Mouse (Mus musculus) liver, embryonic 16.5 days (tissue): ENCODE measurements around the gene Slc15a3. TPM values are rescaled to one million over a fixed set of nuclear protein-coding genes. Genes with fewer than 3 reads are reported as not detected.
A peak's percentile ranks its signal among the peaks of the same experiment; 100 is the strongest.

ENCODE experiments used
- ATAC-seq: fragments of 200-750 bp; cut with Nextera tagmentation; 2 replicates; pipeline ENCODE4 v1.8.0; 2017; ENCODE audit warnings: low read depth, mild to moderate bottlenecking, moderate number of reproducible peaks, moderate library complexity
- H3K27ac ChIP-seq: fragments of 300-500 bp; sonication (generic); 2 replicates; pipeline ENCODE4 v1.5.1; 2014; ENCODE audit warnings: mild to moderate bottlenecking, low read length
- H3K27me3 ChIP-seq: fragments of 300-500 bp; sonication (generic); 2 replicates; pipeline ENCODE4 v1.6.1; 2014; ENCODE audit warnings: low read depth, low read length, mixed read lengths; ENCODE audit not compliant: control insufficient read depth, insufficient read depth
- H3K36me3 ChIP-seq: fragments of 300-500 bp; sonication (generic); 2 replicates; pipeline ENCODE4 v1.6.1; 2014; ENCODE audit warnings: mild to moderate bottlenecking; ENCODE audit not compliant: control insufficient read depth, insufficient read depth
- H3K4me1 ChIP-seq: fragments of 300-500 bp; sonication (generic); 2 replicates; pipeline ENCODE4 v1.6.1; 2014; ENCODE audit warnings: low read depth, low read length, mixed read lengths; ENCODE audit not compliant: control insufficient read depth
- H3K4me2 ChIP-seq: fragments of 300-500 bp; sonication (generic); 2 replicates; pipeline ENCODE4 v1.6.1; 2014; ENCODE audit warnings: low read depth, low read length, mixed read lengths
- H3K4me3 ChIP-seq: fragments of 300-500 bp; sonication (generic); 2 replicates; pipeline ENCODE4 v1.5.1; 2014; ENCODE audit warnings: low read depth, mild to moderate bottlenecking, low read length
- H3K9ac ChIP-seq: fragments of 300-500 bp; sonication (generic); 2 replicates; pipeline ENCODE4 v1.6.1; 2014; ENCODE audit warnings: low read depth, low read length
- H3K9me3 ChIP-seq: fragments of 300-500 bp; sonication (generic); replicated peaks from 2 replicates; pipeline ENCODE4 v1.6.1; 2016; ENCODE audit warnings: low read length; ENCODE audit not compliant: control insufficient read depth
- WGBS: fragments of 180-500 bp; shearing (Covaris S2); extraction: QIAGEN DNeasy Blood & Tissue Kit; methylation state at CpG from one replicate; pipeline ENCODE4 v1.1.7; 2014; ENCODE audit not compliant: insufficient replicate concordance; 5-methylcytosine and 5-hydroxymethylcytosine counted together
- polyA plus RNA-seq: library from polyadenylated mRNA; unstranded; fragments of >200 nt; fragmentation: Nextera tagmentation; extraction: Ambion mirVana; gene quantifications from 2 replicates; pipeline ENCODE4 v1.2.1, GENCODE M21; 2015

Gene Slc15a3
- polyA plus RNA-seq, 1 experiment from 2014 or later, result 1.8 TPM

GRCm38 (mm10) chr19:10815871-10816270 lies 23.7 kb upstream of the Slc15a3 start:
- ATAC-seq, result no peak
- H3K4me3 ChIP-seq, result no peak overlapping the region
- 61% methylated on average over 6 of the region's 6 CpGs for WGBS
- no peaks in the 10 kb centered on the region for H3K27me3 ChIP-seq
- no peak overlapping the region for H3K27ac ChIP-seq
- no peaks in the 10 kb centered on the region for H3K9me3 ChIP-seq
- no peak overlapping the region for H3K4me2 ChIP-seq
- H3K4me1 ChIP-seq, result no peaks in the 10 kb centered on the region
- H3K36me3 ChIP-seq, result no peaks in the 10 kb centered on the region
- no peak overlapping the region for H3K9ac ChIP-seq

- Histone ChIP-seq H3K4me2 (no peak overlapping the region), H3K9ac (no peak overlapping the region), H3K27me3 (no peaks in the 10 kb centered on the region), H3K4me1 (no peaks in the 10 kb centered on the region), H3K9me3 (no peaks in the 10 kb centered on the region), H3K4me3 (no peak overlapping the region), H3K27ac (no peak overlapping the region), H3K36me3 (no peaks in the 10 kb centered on the region)
- WGBS, result 33% methylated on average over 2 of the region's 2 CpGs
- no peak for ATAC-seq
These were observed 23.1 kb upstream of the Slc15a3 start for GRCm38 (mm10) chr19:10816462-10816861.

GRCm38 (mm10) chr19:10818217-10818946 lies 21.1 kb upstream of the Slc15a3 start:
- H3K4me3 ChIP-seq, result no peak overlapping the region
- no peak overlapping the region for H3K9ac ChIP-seq
- no peak for ATAC-seq
- 31% methylated on average over 17 of the region's 17 CpGs for WGBS
- H3K4me1 ChIP-seq, result no peaks in the 10 kb centered on the region
- no peak overlapping the region for H3K4me2 ChIP-seq
- H3K27me3 ChIP-seq, result no peaks in the 10 kb centered on the region
- no peaks in the 10 kb centered on the region for H3K36me3 ChIP-seq
- no peak overlapping the region for H3K27ac ChIP-seq
- H3K9me3 ChIP-seq, result no peaks in the 10 kb centered on the region

GRCm38 (mm10) chr19:10821319-10821718 lies 18.2 kb upstream of the Slc15a3 start:
- Histone ChIP-seq H3K4me1 (no peaks in the 10 kb centered on the region), H3K4me2 (no peak overlapping the region), H3K9me3 (no peaks in the 10 kb centered on the region), H3K27me3 (no peaks in the 10 kb centered on the region), H3K9ac (no peak overlapping the region), H3K36me3 (no peaks in the 10 kb centered on the region), H3K4me3 (no peak overlapping the region), H3K27ac (no peak overlapping the region)
- 44% methylated on average over 7 of the region's 7 CpGs for WGBS
- ATAC-seq, result no peak

GRCm38 (mm10) chr19:10822534-10822933 lies 17.0 kb upstream of the Slc15a3 start:
- Histone ChIP-seq H3K27me3 (no peaks in the 10 kb centered on the region), H3K9me3 (no peaks in the 10 kb centered on the region), H3K36me3 (no peaks in the 10 kb centered on the region), H3K27ac (no peak overlapping the region), H3K4me2 (no peak overlapping the region), H3K4me3 (no peak overlapping the region), H3K9ac (no peak overlapping the region), H3K4me1 (no peaks in the 10 kb centered on the region)
- WGBS, result 73% methylated on average over 4 of the region's 4 CpGs
- peak; percentile 47; the same call in 1 of the 2 replicates for ATAC-seq

- Histone ChIP-seq H3K36me3 (no peaks in the 10 kb centered on the region), H3K9ac (no peak overlapping the region), H3K27me3 (no peaks in the 10 kb centered on the region), H3K4me1 (no peaks in the 10 kb centered on the region), H3K27ac (no peak overlapping the region), H3K4me2 (no peak overlapping the region), H3K4me3 (no peak overlapping the region), H3K9me3 (no peaks in the 10 kb centered on the region)
- WGBS, result 54% methylated on average over 7 of the region's 7 CpGs
- peak; percentile 68 for ATAC-seq
These were observed 15.5 kb upstream of the Slc15a3 start for GRCm38 (mm10) chr19:10824061-10824460.

- Histone ChIP-seq H3K36me3 (no peaks in the 10 kb centered on the region), H3K9me3 (no peaks in the 10 kb centered on the region), H3K27ac (no peak overlapping the region), H3K4me2 (no peak overlapping the region), H3K9ac (no peak overlapping the region), H3K4me1 (no peaks in the 10 kb centered on the region), H3K4me3 (no peak overlapping the region), H3K27me3 (no peaks in the 10 kb centered on the region)
- ATAC-seq, result no peak
- WGBS, result 66% methylated on average over 5 of the region's 5 CpGs
These were observed 11.2 kb upstream of the Slc15a3 start for GRCm38 (mm10) chr19:10828321-10828720.

GRCm38 (mm10) chr19:10829436-10830175 lies 9.9 kb upstream of the Slc15a3 start, which contains the start of gene Cd6:
Gene Cd6 (minus strand): TSS chr19:10830058.
- H3K4me3 ChIP-seq, result no peak within 1 kb of the TSS
- WGBS, result 60% methylated on average over 16 of the region's 16 CpGs
- H3K27ac ChIP-seq, result no peak within 1 kb of the TSS
- no peaks in the 10 kb centered on the region for H3K27me3 ChIP-seq
- no peaks in the 10 kb centered on the region for H3K4me1 ChIP-seq
- no peak for ATAC-seq
- no peak within 1 kb of the TSS for H3K9ac ChIP-seq
- H3K4me2 ChIP-seq, result no peak within 1 kb of the TSS
- H3K9me3 ChIP-seq, result no peaks in the 10 kb centered on the region
- no peaks in the 10 kb centered on the region for H3K36me3 ChIP-seq

- Histone ChIP-seq H3K27ac (no peak overlapping the region), H3K9ac (no peak overlapping the region), H3K9me3 (no peaks in the 10 kb centered on the region), H3K4me2 (no peak overlapping the region), H3K27me3 (no peaks in the 10 kb centered on the region), H3K4me1 (no peaks in the 10 kb centered on the region), H3K4me3 (no peak overlapping the region), H3K36me3 (no peaks in the 10 kb centered on the region)
- WGBS, result 8% methylated on average over 5 of the region's 5 CpGs
- ATAC-seq, result peak; percentile 60; the same call in 1 of the 2 replicates
These were observed 8.1 kb upstream of the Slc15a3 start for GRCm38 (mm10) chr19:10831424-10831823.
